Mouse (Mus musculus): ENCODE results near the gene Ift80.
"Not testable (repeated sequence)": the region's sequence is repeated elsewhere in the genome, so short reads cannot be mapped to it uniquely, and the experiment has no call there.

- not testable (repeated sequence) for TF ChIP-seq CTCF (IDR thresholded peaks at IDR 0.05; ENCODE audit: low read depth, low read length); POLR2A (IDR thresholded peaks at IDR 0.05; ENCODE audit: borderline replicate concordance, low read depth, low read length)
These were observed 101.7 kb downstream of the Ift80 start for GRCm38 (mm10) chr3:68902636-68903035.

Data from bone marrow macrophage, adult 2 months (primary cell).